Mouse (Mus musculus): ENCODE measurements around the gene Ak2.

- TF ChIP-seq ETS1 (IDR thresholded peaks at IDR 0.05; ENCODE audit: low read depth, low read length) (no peak), NRF1 (IDR thresholded peaks at IDR 0.05; ENCODE audit: insufficient read depth, low read depth, low read length, poor library complexity, severe bottlenecking) (no peak)
These were observed 10.0 kb upstream of the Ak2 start for GRCm38 (mm10) chr4:128981833-128982180.

Measured in MEL (cell line).